8 mouse cellular contexts compared by ENCODE assay signal in the genomic region with DNA sequence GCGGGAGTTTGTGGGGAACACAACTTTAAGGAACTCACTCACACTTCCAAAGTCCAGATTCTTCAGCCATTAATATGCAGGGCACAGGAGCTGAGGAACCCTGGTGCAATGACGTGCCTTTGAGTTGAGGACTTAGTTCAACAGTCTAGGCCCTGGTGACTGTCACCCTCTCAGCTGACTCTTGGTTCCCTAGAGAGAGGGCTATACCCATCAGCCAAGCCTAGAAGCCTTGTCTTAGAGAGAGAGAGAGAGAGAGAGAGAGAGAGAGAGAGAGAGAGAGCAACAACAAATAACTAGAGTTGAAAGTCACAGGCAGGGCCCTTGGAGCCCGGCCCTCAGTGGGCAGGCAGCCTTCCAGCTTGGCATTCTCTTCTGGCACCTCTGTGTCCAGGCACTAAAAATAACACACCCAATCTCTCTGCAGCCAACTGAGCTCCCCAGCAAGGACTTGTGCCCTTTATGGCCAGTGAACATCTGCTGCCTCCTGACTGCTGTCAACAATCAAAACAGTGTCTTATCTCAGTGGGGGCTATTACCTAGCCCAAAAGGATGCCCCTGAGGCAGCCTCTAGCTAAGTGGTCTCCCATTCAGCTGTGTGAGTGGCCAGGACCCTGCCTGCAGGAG. TPM values are rescaled to one million over a fixed set of nuclear protein-coding genes. Genes with fewer than 3 reads are reported as not detected.
A peak's percentile ranks its signal among the peaks of the same experiment; 100 is the strongest.
DNase-seq lines count a peak whose midpoint lies in the region; ATAC-seq lines count a peak whose summit lies in the region.

No protein-coding gene starts in this region.

- 67% methylated on average over 3 of the region's 3 CpGs for WGBS in kidney, embryonic 16.5 days
- WGBS in forebrain, embryonic 12.5 days: 92% methylated on average over 3 of the region's 3 CpGs

- peaks cover 3% of the 10 kb centered on the region; the same call in 1 of the 2 replicates for H3K9me3 ChIP-seq in kidney, embryonic 16.5 days (ENCODE audit: low read length)
- H3K9me3 ChIP-seq in forebrain, embryonic 12.5 days: no peaks in the 10 kb centered on the region

- H3K27me3 ChIP-seq in kidney, embryonic 16.5 days (ENCODE audit: insufficient read depth, low read length): no peaks in the 10 kb centered on the region
- no peaks in the 10 kb centered on the region for H3K27me3 ChIP-seq in forebrain, embryonic 12.5 days

- ATAC-seq in kidney, embryonic 16.5 days (ENCODE audit: low FRiP score, low TSS enrichment): no peak
- no peak for ATAC-seq in forebrain, embryonic 12.5 days (ENCODE audit: low FRiP score)

- H3K4me3 ChIP-seq in kidney, embryonic 16.5 days (ENCODE audit: low read length): no peak overlapping the region
- H3K4me3 ChIP-seq in forebrain, embryonic 12.5 days (replicated peaks): no peak overlapping the region

- no peak overlapping the region for H3K9ac ChIP-seq in kidney, embryonic 16.5 days (replicated peaks; ENCODE audit: low read length)
- no peak overlapping the region for H3K9ac ChIP-seq in forebrain, embryonic 12.5 days

- no peaks in the 10 kb centered on the region for H3K36me3 ChIP-seq in kidney, embryonic 16.5 days (ENCODE audit: insufficient read depth, low read length)
- H3K36me3 ChIP-seq in forebrain, embryonic 12.5 days (replicated peaks): no peaks in the 10 kb centered on the region

- H3K27ac ChIP-seq in kidney, embryonic 16.5 days (ENCODE audit: low read length): no peak overlapping the region
- no peak overlapping the region for H3K27ac ChIP-seq in forebrain, embryonic 12.5 days

- 0 out of 2 replicates have a peak, but pooled peaks cover 2% of the 10 kb centered on the region for H3K4me1 ChIP-seq in kidney, embryonic 16.5 days (ENCODE audit: insufficient read depth, low read length)
- H3K4me1 ChIP-seq in forebrain, embryonic 12.5 days: no peaks in the 10 kb centered on the region

- peak; percentile 81 for DNase-seq in kidney, adult 11 months
- peak; percentile 76 for DNase-seq in adrenal gland, postnatal 14 days
- peak; percentile 86 for DNase-seq in gastrocnemius, postnatal 25 days
- DNase-seq in kidney, postnatal 25 days: peak; percentile 68 to 86
- DNase-seq in right cerebral cortex, adult 2 months (ENCODE audit: low spot score in 2 of 2): peak; percentile 33 to 38
- DNase-seq in thymus, postnatal 36 days: no peak

- H3K4me2 ChIP-seq in kidney, embryonic 16.5 days (replicated peaks; ENCODE audit: low read depth, low read length): no peak overlapping the region
- no peak overlapping the region for H3K4me2 ChIP-seq in forebrain, embryonic 12.5 days

RNA-seq across cellular contexts. Expression of a gene that starts 28.0 kb away (rescaled TPM):
- polyA plus RNA-seq in kidney, embryonic 16.5 days (2015; fragmentation: Nextera tagmentation; extraction: Ambion mirVana): 39.7 and 43.8 TPM in 2 replicates
- 11.3 and 15.6 TPM in 2 replicates for total RNA-seq in adrenal gland, postnatal 14 days (2021)
- 1 to 10 TPM; 1.1 to 5.7 TPM for total RNA-seq in gastrocnemius, postnatal 25 days (2021)
- polyA plus RNA-seq in forebrain, embryonic 12.5 days (2016; fragmentation: Nextera tagmentation; extraction: Ambion mirVana): 52.8 and 62.3 TPM in 2 replicates

Comparison
In these comparisons a context has a peak if more than half of its experiments do, and no peak if none do; other contexts are left out.
1. DNase-seq: peak in kidney, adult 11 months (single experiment), adrenal gland, postnatal 14 days (single experiment), gastrocnemius, postnatal 25 days (single experiment), kidney, postnatal 25 days (2 of 2) and right cerebral cortex, adult 2 months (2 of 2); none in thymus, postnatal 36 days (0 of 2).